Mouse (Mus musculus): Measurements from ENCODE around the gene Syngap1. TPM values are rescaled to one million over a fixed set of nuclear protein-coding genes. Genes with fewer than 3 reads are reported as not detected.

Syngap1 gene
- polyA plus RNA-seq (2015; fragmentation: Nextera tagmentation; extraction: Ambion mirVana) = 0.66 and 0.96 TPM in 2 replicates

GRCm38 (mm10) chr17:26941031-26941789 is at the start of gene Syngap1:
Gene Syngap1, plus strand, starts transcription at chr17:26941253.

GRCm38 (mm10) chr17:26916711-26917482 is 24.2 kb upstream of the Syngap1 start, which contains the start of gene Kifc5b:
Gene Kifc5b, plus strand, starts transcription at chr17:26917091.

GRCm38 (mm10) chr17:26932839-26933398 is 8.1 kb upstream of the Syngap1 start, which contains the start of gene Phf1:
Gene Phf1, plus strand, starts transcription at chr17:26933052.

GRCm38 (mm10) chr17:26939178-26939972 is 1.7 kb upstream of the Syngap1 start, which contains the start of gene Cuta:
Gene Cuta, minus strand, starts transcription at chr17:26939569.

GRCm38 (mm10) chr17:26972703-26973574 is 31.9 kb downstream of the Syngap1 start, which contains the start of gene Zbtb9:
Gene Zbtb9, plus strand, starts transcription at chr17:26973167.

Small RNA genes lying within 50 kb of the gene (microRNA-seq; reads per million reads assigned to microRNA genes)
- gene Gm27775 (not detected), gene Mir3083 (not detected), gene Mir6968 (not detected)

Other genes with a start within 250 kb of the Syngap1 start
- gene Crebrf, start 225.6 kb upstream of the Syngap1 start, polyA plus RNA-seq (2015; fragmentation: Nextera tagmentation; extraction: Ambion mirVana) = 7.3 and 7.7 TPM in 2 replicates
- gene Bnip1, start 160.2 kb upstream of the Syngap1 start, polyA plus RNA-seq (2015; fragmentation: Nextera tagmentation; extraction: Ambion mirVana) = 27.5 and 32.6 TPM in 2 replicates
- not detected in 2 replicates for gene Nkx2-5, start 96.2 kb upstream of the Syngap1 start, polyA plus RNA-seq (2015; fragmentation: Nextera tagmentation; extraction: Ambion mirVana)
- 1.2 and 1.6 TPM in 2 replicates for gene Kifc5b, start 24.2 kb upstream of the Syngap1 start, polyA plus RNA-seq (2015; fragmentation: Nextera tagmentation; extraction: Ambion mirVana)
- gene Phf1, start 8.2 kb upstream of the Syngap1 start, polyA plus RNA-seq (2015; fragmentation: Nextera tagmentation; extraction: Ambion mirVana) = 6.6 and 7.1 TPM in 2 replicates
- 125 and 143 TPM in 2 replicates for gene Cuta, start 1.7 kb upstream of the Syngap1 start, polyA plus RNA-seq (2015; fragmentation: Nextera tagmentation; extraction: Ambion mirVana)
- gene Zbtb9, start 31.9 kb downstream of the Syngap1 start, polyA plus RNA-seq (2015; fragmentation: Nextera tagmentation; extraction: Ambion mirVana) = 7.7 and 7.8 TPM in 2 replicates
- 5.5 and 5.6 TPM in 2 replicates for gene Bak1, start 87.8 kb downstream of the Syngap1 start, polyA plus RNA-seq (2015; fragmentation: Nextera tagmentation; extraction: Ambion mirVana)
- 1.9 and 2.1 TPM in 2 replicates for gene Itpr3, start 116.1 kb downstream of the Syngap1 start, polyA plus RNA-seq (2015; fragmentation: Nextera tagmentation; extraction: Ambion mirVana)
- gene Uqcc2, start 192.7 kb downstream of the Syngap1 start, polyA plus RNA-seq (2015; fragmentation: Nextera tagmentation; extraction: Ambion mirVana) = 235 and 237 TPM in 2 replicates
- gene Ip6k3, start 226.5 kb downstream of the Syngap1 start, polyA plus RNA-seq (2015; fragmentation: Nextera tagmentation; extraction: Ambion mirVana) = 0.08 TPM in 1 of 2 replicates, not detected in the other